Mouse (Mus musculus): ENCODE data around the gene Dlgap1. TPM values are rescaled to one million over a fixed set of nuclear protein-coding genes. Genes with fewer than 3 reads are reported as not detected.

Dlgap1 gene
- polyA plus RNA-seq, 1 experiment, result not detected

DNA sequence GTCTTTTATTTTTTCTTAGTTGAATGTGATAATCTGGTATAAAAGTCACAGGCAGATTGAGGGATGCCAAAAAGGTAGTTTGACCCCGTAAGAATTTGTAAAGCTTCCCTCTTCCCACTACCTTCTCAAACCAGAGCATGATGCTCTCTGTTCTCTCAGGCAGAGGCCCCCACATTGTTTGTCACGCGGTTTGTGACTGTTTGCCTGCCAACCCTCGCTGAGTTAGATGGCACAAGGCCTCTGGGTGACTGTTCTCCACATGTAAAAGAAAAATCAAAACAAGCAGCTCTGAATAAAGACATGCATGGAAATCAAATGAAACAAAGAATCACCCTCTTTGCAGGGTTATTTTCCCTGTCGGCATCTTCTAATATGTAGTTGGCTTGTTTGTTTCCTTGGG, 541.6 kb downstream of the Dlgap1 start:
- no peak for TF ChIP-seq GATA1 (IDR thresholded peaks at IDR 0.05; ENCODE audit: low read length)

GRCm38 (mm10) chr17:70511401-70511800, 542.5 kb downstream of the Dlgap1 start:
- TF ChIP-seq GATA1 (IDR thresholded peaks at IDR 0.05; ENCODE audit: low read length), result no peak

- no peak for TF ChIP-seq GATA1 (IDR thresholded peaks at IDR 0.05; ENCODE audit: low read length)
Measured at GRCm38 (mm10) chr17:70513736-70514135, 544.9 kb downstream of the Dlgap1 start.

- TF ChIP-seq GATA1 (IDR thresholded peaks at IDR 0.05; ENCODE audit: low read length), result no peak
Measured at GRCm38 (mm10) chr17:70516506-70516905, 547.6 kb downstream of the Dlgap1 start.

DNA sequence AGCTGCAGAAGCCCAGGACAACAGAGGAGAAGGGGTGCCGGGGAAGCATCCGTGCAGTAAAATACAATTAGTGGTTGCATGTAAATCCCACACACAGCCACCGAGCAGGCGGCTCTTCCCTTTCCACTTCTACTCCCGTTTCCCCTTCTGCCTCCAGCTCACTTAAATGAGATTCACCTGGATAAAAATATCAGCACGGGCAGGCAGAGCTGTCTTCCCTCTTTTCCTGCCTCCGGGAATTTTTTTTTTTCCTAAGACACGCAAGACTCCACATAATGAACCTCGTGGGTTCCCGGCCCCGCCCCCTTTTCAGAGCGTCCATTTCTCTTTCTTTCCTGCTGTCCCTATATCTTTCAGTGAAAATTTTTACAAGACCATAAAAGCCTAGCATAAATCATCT, 548.5 kb downstream of the Dlgap1 start:
- TF ChIP-seq GATA1 (IDR thresholded peaks at IDR 0.05; ENCODE audit: low read length), result no peak

DNA sequence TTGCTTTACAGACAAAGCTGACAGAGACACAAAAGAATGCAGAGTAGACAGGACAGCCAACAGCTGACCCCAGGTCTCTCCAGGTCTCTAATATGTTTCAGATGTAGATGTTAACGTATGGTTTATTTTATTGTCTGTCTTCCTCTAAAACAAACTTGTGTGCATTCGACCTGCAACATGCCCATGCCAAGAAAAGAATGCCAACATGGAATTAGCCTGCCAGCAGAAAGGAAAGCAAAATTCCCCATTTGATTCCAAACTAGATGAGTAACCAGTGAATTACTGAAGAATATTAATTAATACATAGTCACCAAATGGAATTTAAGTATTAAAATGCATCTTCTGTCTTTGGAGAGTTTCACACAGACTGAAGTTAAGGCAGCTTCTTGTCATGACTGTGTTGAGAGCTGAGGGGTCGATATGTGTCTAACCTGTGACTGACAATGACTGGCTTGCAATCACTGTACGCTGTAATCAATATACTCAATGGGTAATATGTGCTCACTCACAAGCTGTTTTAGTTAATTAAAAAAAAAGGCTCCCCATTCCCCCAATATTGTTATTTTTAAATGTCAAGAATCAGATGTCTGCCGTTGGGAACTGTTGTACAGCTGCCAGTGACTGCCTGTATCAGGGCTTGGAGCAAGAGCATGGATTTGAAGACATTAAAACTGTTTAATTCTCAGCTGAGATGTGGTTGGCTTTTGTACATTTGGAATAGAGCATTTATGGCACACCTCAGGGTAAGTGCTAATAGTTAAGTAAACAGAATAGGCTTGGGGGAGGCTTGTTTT, 552.4 kb downstream of the Dlgap1 start:
- TF ChIP-seq GATA1 (IDR thresholded peaks at IDR 0.05; ENCODE audit: low read length), result no peak

DNA sequence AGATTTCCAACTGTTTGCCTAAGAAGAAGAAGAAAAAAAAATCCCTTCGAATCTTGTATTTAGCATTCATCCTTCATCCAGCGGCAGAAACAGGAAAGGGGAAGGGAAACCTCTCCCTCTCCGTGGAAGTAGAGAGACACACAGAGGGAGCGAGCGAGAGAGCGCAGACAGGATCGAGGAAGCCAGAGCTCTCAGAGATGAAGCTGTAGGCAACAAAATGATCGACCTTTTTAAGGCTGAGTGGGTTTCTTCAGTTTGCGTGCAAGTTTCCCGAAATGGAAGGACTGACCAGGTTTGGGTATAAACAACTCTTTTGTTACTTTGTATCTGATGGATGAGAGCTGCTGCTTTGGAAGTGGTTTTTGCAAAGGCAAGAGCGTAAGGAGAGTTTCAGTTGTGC, 553.1 kb downstream of the Dlgap1 start:
- no peak for TF ChIP-seq GATA1 (IDR thresholded peaks at IDR 0.05; ENCODE audit: low read length)

DNA sequence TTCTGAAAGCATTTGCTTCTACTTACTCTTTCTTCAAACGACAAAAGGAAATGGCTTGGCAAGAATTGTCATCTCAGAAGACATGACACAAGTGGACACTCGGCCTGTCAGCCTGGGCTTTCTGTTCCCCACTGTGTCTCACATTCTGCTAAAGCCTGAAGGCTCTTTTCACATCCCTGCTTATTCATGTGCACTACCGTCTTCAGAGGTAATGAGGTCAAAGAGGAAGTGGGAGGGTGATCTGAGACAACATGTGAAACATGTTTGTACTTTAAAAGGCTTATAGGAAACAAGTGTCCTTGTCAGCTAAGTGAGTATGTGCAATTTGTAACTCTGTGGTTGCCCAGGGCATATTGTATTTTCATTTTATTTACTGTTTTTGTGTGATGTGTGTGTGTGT, 557.1 kb downstream of the Dlgap1 start:
- no peak for TF ChIP-seq GATA1 (IDR thresholded peaks at IDR 0.05; ENCODE audit: low read length)

DNA sequence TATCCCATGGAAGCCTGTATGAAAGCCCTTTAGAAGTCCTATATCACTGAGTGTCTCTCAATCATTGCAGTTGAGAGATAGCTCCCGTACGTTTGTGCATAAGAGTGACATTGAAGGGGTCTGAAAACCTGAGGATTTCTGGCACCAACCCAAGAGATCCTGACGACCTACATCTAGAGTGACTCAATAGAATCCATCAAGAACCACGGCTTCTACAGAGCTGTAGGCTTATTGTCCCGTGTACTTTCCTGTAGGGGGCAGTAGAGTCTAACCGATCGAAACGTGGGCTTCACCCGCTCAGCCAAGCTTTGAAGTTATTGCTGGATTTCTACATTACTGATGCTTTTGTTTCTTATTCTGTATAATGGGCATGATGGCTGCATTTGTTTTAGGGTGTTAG, 558.2 kb downstream of the Dlgap1 start:
- no peak for TF ChIP-seq GATA1 (IDR thresholded peaks at IDR 0.05; ENCODE audit: low read length)

- TF ChIP-seq GATA1 (IDR thresholded peaks at IDR 0.05; ENCODE audit: low read length), result no peak
Measured at GRCm38 (mm10) chr17:70528196-70529187, 559.6 kb downstream of the Dlgap1 start.

GRCm38 (mm10) chr17:70534321-70534720, 565.4 kb downstream of the Dlgap1 start:
- no peak for TF ChIP-seq GATA1 (IDR thresholded peaks at IDR 0.05; ENCODE audit: low read length)

GRCm38 (mm10) chr17:70541816-70542215, 572.9 kb downstream of the Dlgap1 start:
- no peak for TF ChIP-seq GATA1 (IDR thresholded peaks at IDR 0.05; ENCODE audit: low read length)

GRCm38 (mm10) chr17:70550793-70551192, 581.9 kb downstream of the Dlgap1 start:
- no peak for TF ChIP-seq GATA1 (IDR thresholded peaks at IDR 0.05; ENCODE audit: low read length)

DNA sequence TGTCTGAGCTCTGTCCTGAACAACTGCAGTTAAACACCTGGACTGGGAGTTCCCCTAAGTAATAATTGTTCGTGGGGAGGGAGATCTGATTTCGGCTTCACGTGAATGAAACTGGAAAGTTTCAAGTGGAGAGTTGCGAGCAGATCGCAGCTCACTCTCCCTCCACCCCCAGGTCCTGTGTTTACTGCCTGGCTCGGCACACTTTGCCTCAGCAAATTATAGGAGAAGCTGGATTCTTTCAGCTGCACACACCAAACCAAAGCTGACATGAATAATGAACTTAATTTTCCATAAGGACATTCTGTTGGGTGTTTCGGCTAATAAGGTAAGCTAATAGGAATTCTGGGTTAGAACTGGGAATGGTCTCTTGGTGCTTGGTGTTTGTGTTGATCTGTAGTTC, 592.7 kb downstream of the Dlgap1 start:
- TF ChIP-seq GATA1 (IDR thresholded peaks at IDR 0.05; ENCODE audit: low read length), result no peak

GRCm38 (mm10) chr17:70570848-70571247, 602.0 kb downstream of the Dlgap1 start:
- TF ChIP-seq GATA1 (IDR thresholded peaks at IDR 0.05; ENCODE audit: low read length), result no peak

DNA sequence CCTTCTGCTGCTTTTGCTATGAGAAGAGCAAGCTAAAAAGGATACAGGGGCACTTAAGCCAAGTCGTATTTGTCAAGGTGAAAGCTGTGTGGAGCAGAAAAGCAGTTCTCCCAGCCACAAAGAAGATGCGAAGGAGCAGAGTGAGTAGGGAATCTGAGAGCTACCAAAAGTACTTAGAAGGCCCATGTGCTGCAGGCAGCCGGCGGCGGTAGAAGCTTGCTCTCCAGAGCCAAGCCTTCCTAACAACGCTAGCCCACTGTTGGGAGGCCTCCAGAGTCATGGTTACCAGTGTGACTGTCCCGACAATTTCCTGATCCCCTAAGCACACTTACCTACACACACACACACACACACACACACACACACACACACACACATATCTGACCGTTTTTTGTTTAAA, 614.2 kb downstream of the Dlgap1 start:
- no peak for TF ChIP-seq GATA1 (IDR thresholded peaks at IDR 0.05; ENCODE audit: low read length)

Data from G1E-ER4 (cell line).